Mouse (Mus musculus) heart, adult 18-20 months (tissue): ENCODE data around the gene Uggt2. TPM values are rescaled to one million over a fixed set of nuclear protein-coding genes. Genes with fewer than 3 reads are reported as not detected.
A peak's percentile ranks its signal among the peaks of the same experiment; 100 is the strongest.

Experiments
- DNase-seq, 2 experiments: peaks; one replicate each; pipeline ENCODE4 v3.0.0; 2021 to 2022; ENCODE audit warnings: mixed read lengths in 1 of 2
- long read RNA-seq, 2 experiments: library from polyadenylated mRNA; stranded (forward); transcript quantifications; one replicate each; pipeline ENCODE4 v2.0.0; 2021
- total RNA-seq, 2 experiments: library from RNA; stranded (reverse); gene quantifications; 2 replicates each; pipeline ENCODE4 v1.2.3; 2021

Gene Uggt2
- total RNA-seq: 1 to 10 TPM; 7.4 to 8.0 TPM
- long read RNA-seq, experiment 1, partial matches to known transcripts: 0 of 3 reads
- long read RNA-seq, experiment 1, other reads (novel, unspliced or antisense): 3 of 3 reads
- long read RNA-seq, experiment 2, partial matches to known transcripts: 0 of 3 reads
- long read RNA-seq, experiment 2, other reads (novel, unspliced or antisense): 3 of 3 reads

DNA sequence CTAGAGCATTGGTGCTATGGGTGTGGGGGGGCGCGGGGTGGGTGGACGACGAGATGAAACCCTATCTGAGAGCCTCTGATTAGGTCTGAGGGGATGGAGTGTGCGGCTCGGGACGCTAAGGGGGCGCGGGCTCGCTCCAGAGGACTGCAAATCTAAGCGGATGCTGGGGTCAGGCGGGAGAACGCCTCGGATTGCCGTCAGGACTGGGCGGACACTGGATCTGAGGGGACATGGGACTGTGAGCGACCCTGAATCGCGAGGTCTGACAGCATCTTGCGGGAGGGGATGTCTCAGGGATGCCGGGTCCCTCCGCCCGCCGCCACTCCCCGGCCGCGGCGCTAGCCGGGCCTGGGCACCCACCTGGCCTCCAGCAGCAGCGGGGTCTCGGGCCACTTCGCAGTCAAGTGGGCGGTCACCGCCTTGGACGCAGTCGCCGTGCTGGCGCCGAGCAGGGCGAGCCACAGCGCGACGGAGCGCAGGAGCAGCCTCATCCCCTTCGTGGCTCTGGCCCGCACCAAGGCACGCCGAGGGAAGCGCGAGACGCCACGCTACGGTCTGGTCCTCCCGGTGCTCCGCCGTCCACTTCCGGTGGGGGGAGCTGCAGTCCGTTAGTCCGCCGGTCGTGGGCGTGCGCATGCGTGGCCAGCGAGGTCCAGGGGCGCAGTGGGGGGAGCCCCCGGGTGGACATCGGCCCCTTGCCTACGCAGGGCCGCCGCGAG, at the start of gene Uggt2:
TSS of gene Uggt2 (minus strand) at position 580 of the 719 bp plus-strand sequence.
- peak; percentile 80 to 84 for DNase-seq

- no peak for DNase-seq
Observed at GRCm38 (mm10) chr14:119139381-119139950, 40.2 kb upstream of the Uggt2 start.

GRCm38 (mm10) chr14:119138786-119139100, 39.5 kb upstream of the Uggt2 start:
- DNase-seq: no peak

DNA sequence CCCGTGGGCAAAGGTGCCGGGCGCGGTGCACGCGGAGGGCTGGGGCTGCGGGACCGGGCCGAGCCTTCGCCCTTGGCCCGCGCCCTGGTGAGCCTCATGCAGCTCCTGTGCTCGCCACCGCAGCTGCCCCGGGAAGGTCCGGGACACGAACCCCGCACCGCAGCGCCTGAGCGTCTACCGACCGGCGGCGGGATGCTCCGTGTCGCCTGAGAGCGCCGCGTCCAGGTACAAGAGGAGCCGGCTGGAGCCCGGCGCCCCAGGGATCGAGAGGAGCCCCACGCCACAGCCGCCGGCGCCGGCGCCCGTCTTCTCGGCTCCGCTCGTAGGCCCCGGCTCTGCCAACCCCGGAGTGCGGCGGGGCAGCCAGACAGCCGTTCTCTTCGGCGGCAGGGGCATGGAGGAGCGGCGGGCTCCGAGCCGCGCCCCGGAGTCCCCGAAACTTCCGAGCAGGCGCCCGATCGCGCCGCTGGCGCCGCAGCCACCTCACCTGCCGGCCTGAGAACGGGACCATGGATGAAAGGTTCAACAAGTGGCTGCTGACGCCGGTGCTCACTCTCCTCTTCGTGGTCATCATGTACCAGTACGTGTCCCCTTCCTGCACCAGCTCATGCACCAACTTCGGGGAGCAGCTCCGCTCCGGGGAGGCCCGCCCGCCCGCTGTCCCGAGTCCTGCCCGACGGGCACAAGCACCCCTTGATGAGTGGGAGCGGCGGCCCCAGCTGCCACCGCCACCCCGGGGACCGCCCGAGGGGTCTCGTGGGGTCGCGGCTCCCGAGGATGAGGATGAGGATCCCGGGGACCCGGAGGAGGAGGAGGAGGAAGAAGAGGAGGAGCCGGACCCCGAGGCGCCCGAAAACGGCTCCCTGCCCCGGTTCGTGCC, 38.9 kb upstream of the Uggt2 start, which contains the start of gene Hs6st3:
TSS of gene Hs6st3 (plus strand) at position 436 of the 880 bp plus-strand sequence.
- no peak for DNase-seq

- peak; percentile 19 to 25 for DNase-seq
Observed at GRCm38 (mm10) chr14:119137512-119137905, 38.3 kb upstream of the Uggt2 start.

GRCm38 (mm10) chr14:119127330-119127729, 28.1 kb upstream of the Uggt2 start:
- DNase-seq: no peak

- DNase-seq: no peak
Observed at GRCm38 (mm10) chr14:119125840-119126239, 26.6 kb upstream of the Uggt2 start.

GRCm38 (mm10) chr14:119124061-119124460, 24.8 kb upstream of the Uggt2 start:
- no peak for DNase-seq

GRCm38 (mm10) chr14:119123582-119123981, 24.4 kb upstream of the Uggt2 start:
- no peak for DNase-seq

DNA sequence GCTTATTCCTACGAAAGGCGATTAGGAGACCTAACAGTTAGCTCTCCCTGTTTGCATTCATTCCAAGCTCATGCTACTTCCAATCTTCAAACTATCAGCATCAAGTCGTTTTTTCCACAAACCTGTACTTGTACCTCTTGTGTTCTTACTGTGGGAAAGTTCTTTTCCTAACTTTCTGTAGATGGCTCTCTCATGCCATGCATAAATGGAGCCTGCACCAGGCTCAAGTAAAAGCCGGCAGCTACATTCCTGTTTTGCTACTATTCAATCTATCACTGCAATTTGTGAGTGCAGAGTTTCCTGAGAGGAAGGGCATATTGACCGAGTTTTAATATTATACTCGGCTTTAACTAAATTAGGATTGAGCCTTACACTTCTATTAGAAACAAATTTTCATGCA, 13.3 kb upstream of the Uggt2 start:
- DNase-seq: no peak

DNA sequence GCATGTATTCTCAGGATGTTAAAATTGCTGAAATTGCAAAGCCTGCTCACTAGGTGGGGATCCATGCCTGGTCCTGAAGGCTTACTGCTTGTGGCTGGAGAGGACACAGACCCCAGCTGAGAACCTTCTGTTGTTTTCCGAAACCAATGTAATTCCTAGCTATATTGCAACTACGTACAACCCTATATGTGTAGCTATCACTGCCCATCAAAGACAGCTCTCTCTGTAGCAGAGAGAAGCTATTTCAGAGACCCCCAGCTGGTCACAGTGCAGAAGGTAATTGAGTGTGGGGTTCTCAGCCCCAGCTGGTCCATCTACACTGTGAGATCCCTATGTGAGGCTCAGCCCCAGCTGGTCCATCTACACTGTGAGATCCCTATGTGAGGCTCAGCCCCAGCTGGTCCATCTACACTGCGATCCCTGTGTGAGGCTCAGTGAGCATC, 10.6 kb upstream of the Uggt2 start:
- DNase-seq: no peak

DNA sequence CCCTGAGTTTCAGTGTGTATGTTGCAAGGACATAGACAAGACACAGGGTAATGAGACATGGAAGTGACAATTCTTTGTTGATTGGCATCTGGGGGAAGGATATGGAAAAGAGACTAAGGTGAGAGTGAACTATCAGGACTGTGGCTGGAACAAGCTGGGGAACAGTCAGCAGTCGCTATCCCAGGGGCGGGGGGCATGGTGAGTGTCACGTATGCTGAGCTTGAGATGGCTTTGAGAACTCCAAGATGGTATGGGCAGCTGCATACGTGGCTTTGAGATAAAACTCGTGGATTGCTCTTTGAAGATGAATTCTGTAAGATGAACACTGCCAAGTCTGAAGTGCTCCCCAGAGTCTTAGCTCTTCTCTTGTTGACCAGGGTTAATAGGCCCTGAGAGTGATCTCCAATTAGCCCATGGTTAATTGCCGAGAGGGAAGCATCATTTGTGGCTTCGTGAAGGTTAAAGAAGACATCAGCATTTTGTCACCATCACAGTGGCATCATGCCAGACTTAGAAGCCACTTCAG, 9.6 kb upstream of the Uggt2 start:
- no peak for DNase-seq

- no peak for DNase-seq
Observed at GRCm38 (mm10) chr14:119107591-119107990, 8.4 kb upstream of the Uggt2 start.

DNA sequence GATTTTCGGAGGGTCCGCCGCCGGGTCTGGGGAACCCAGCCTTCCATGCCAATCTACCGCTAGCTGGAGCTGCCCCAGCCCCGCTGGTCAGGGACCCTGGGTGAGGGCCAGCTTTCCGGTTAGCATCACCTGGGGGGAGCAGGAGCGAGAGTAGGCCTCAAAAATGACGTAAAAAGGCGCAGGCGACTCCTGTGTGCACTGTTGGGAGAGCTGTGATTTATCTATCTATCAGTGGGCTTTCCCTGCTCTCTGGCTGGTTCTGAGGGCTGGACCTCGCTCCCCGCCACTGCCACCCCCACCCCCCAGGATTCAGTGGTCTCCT, 301 bp upstream of the Uggt2 start:
- DNase-seq: no peak

DNA sequence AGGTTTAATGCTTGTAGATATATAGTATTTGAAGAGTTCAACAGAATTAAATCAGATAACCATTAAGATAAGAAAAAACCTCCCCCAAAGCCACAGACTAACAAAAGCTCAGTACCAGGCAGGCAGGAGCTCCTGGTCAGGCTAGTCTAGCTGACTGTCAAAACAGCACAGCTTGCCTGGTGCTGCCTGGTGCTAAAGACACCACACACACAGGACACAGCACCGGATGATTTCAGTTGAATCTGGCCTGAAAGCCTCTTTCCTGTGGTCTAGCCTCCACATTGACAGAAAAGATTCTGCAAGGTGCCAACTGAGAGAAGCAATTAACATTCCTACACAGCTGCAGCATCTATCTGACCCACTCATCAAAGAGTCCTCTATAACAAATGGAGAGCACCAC, 37.4 kb downstream of the Uggt2 start:
- DNase-seq: no peak

DNA sequence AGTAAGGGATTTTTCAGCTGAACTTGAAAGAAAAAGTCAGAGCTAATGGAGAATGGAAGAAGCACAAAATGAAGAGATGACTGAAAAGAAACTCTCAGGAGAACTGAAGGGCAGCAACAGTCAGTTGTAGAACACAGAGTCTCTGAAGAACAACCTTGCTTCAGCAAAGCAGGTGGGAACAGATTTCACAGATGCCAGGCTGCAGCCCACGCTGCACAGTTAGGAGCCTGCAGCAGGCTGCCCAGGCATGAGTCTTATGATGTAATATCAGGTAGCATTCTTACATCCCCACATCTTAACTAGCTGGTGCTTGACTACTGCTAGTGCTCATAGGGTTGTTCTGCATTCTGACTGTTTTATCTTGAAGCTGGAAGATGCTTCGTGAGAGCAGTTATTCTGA, 38.5 kb downstream of the Uggt2 start:
- DNase-seq: no peak

- no peak for DNase-seq
Observed at GRCm38 (mm10) chr14:119057014-119057413, 42.2 kb downstream of the Uggt2 start.

- no peak for DNase-seq
Observed at GRCm38 (mm10) chr14:119052969-119053368, 46.3 kb downstream of the Uggt2 start.

DNA sequence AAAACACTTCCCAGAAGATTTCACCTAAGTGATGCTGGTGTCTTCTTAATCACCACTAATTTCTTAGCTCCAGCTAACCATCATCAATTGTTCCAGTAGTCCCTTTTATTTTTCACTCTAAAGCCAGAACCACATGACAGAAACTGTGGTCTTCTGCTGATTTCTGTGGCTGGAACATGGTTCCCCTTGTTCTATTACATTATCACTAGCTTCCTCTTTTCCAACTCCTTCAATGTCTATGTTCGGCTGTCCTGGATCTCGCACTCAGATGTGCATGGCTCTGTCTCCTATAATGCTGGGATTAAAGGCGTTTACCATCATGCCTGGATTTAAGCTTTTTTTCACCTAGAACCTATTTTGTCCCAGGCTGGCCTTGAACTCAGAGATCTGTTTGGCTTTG, 46.9 kb downstream of the Uggt2 start:
- DNase-seq: no peak

- DNase-seq: no peak
Observed at GRCm38 (mm10) chr14:119043765-119044164, 55.5 kb downstream of the Uggt2 start.

GRCm38 (mm10) chr14:119040253-119040652, 59.0 kb downstream of the Uggt2 start:
- peak in 1 of 2 experiments; percentile 12 for DNase-seq

GRCm38 (mm10) chr14:119037755-119038154, 61.5 kb downstream of the Uggt2 start:
- no peak for DNase-seq
